Mouse (Mus musculus): ENCODE data around the gene Isoc2a. TPM values are rescaled to one million over a fixed set of nuclear protein-coding genes. Genes with fewer than 3 reads are reported as not detected.
A peak's percentile ranks its signal among the peaks of the same experiment; 100 is the strongest.
"Not testable (repeated sequence)": the region's sequence is repeated elsewhere in the genome, so short reads cannot be mapped to it uniquely, and the experiment has no call there.

The Isoc2a gene
- polyA plus RNA-seq, 1 experiment from 2014 or later, result 0.53 TPM

DNA sequence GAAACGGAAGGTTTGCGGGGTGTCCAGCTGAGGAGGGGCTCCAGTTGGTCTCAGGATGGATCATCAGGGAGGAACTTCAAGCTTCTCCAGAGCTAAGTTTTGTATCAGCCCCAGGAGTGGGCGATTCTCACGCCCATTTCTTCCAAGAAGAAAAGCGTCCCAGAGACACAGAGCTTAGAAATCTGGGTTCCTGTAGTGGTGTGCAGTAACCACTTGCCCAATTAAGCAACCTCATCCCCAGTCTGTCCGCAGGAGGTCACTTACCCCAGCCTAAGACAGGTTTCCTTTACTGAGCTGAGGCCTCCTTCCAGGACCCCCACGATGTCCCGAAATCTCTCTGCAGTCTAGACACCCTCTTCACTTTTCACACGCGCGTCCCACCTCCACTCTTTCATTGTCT lies 273 bp downstream of the Isoc2a start:
- WGBS, result 12% methylated on average over 11 of the region's 11 CpGs
- H3K36me3 ChIP-seq (ENCODE audit: control insufficient read depth, insufficient read depth, low read length), result no peaks in the 10 kb centered on the region
- no peak; the same call in 1 of the 2 replicates for ATAC-seq

DNA sequence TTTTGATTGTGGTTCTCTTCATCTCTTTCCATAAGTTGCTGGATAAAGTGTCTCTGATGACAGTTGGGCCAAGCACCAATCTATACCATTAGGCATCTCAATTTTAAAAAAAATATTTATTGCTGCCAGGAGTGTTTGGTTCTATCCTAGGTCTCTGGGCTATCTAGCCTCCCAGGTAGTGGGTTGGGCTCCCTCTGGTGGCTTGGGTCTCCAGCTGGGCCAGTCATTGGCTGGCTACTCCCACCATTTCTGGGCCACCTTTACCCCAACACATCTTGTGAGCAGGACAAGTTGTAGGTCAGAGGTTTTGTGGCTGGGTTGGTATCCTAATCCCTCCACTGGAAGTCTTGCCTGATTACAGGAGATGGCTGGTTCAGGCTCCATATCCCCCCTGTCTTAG lies 1.2 kb downstream of the Isoc2a start:
- H3K36me3 ChIP-seq (ENCODE audit: control insufficient read depth, insufficient read depth, low read length), result no peaks in the 10 kb centered on the region
- no peak overlapping the region for H3K4me2 ChIP-seq (ENCODE audit: low read length)
- H3K27ac ChIP-seq (ENCODE audit: low read depth, low read length), result no peak overlapping the region
- no peak for DNase-seq (ENCODE audit: low spot score)
- no peak overlapping the region; the same call in 1 of the 2 replicates for H3K9ac ChIP-seq (ENCODE audit: low read length)
- ATAC-seq, result no peak
- no peaks in the 10 kb centered on the region for H3K27me3 ChIP-seq (replicated peaks; ENCODE audit: control insufficient read depth, insufficient read depth, low read length)
- H3K4me3 ChIP-seq (ENCODE audit: low read depth, low read length), result no peak overlapping the region
- peaks cover 9% of the 10 kb centered on the region; the same call in 1 of the 2 replicates for H3K4me1 ChIP-seq (ENCODE audit: control insufficient read depth, insufficient read depth, low read length)
- no peaks in the 10 kb centered on the region for H3K9me3 ChIP-seq (replicated peaks; ENCODE audit: control insufficient read depth, low read length)

More for the DNA sequence above, 273 bp downstream of the Isoc2a start:
- Histone ChIP-seq H3K4me3 (ENCODE audit: low read depth, low read length) (peak overlapping the region; percentile 48), H3K9ac (ENCODE audit: low read length) (peak overlapping the region; percentile 66), H3K27me3 (replicated peaks; ENCODE audit: control insufficient read depth, insufficient read depth, low read length) (no peaks in the 10 kb centered on the region), H3K4me2 (ENCODE audit: low read length) (peak overlapping the region; percentile 79), H3K27ac (ENCODE audit: low read depth, low read length) (no peak overlapping the region), H3K4me1 (ENCODE audit: control insufficient read depth, insufficient read depth, low read length) (peaks cover 9% of the 10 kb centered on the region; the same call in 1 of the 2 replicates), H3K9me3 (replicated peaks; ENCODE audit: control insufficient read depth, low read length) (no peaks in the 10 kb centered on the region)
- no peak for DNase-seq (ENCODE audit: low spot score)

- not testable (repeated sequence) for H3K4me1 ChIP-seq (ENCODE audit: control insufficient read depth, insufficient read depth, low read length); H3K36me3 ChIP-seq (ENCODE audit: control insufficient read depth, insufficient read depth, low read length); ATAC-seq; H3K9me3 ChIP-seq (replicated peaks; ENCODE audit: control insufficient read depth, low read length); H3K27ac ChIP-seq (ENCODE audit: low read depth, low read length); H3K9ac ChIP-seq (ENCODE audit: low read length); DNase-seq (ENCODE audit: low spot score); H3K4me3 ChIP-seq (ENCODE audit: low read depth, low read length); H3K27me3 ChIP-seq (replicated peaks; ENCODE audit: control insufficient read depth, insufficient read depth, low read length); H3K4me2 ChIP-seq (ENCODE audit: low read length)
- 72% methylated on average over 1 of the region's 1 CpGs for WGBS
Observed at GRCm38 (mm10) chr7:4879036-4879435, 2.1 kb downstream of the Isoc2a start.

GRCm38 (mm10) chr7:4886680-4887079 lies 9.7 kb downstream of the Isoc2a start:
- H3K9me3 ChIP-seq (replicated peaks; ENCODE audit: control insufficient read depth, low read length), result no peaks in the 10 kb centered on the region

GRCm38 (mm10) chr7:4895186-4895585 lies 18.2 kb downstream of the Isoc2a start:
- Histone ChIP-seq H3K36me3 (ENCODE audit: control insufficient read depth, insufficient read depth, low read length) (no peaks in the 10 kb centered on the region), H3K27me3 (replicated peaks; ENCODE audit: control insufficient read depth, insufficient read depth, low read length) (no peaks in the 10 kb centered on the region), H3K4me3 (ENCODE audit: low read depth, low read length) (no peak overlapping the region), H3K9me3 (replicated peaks; ENCODE audit: control insufficient read depth, low read length) (no peaks in the 10 kb centered on the region), H3K27ac (ENCODE audit: low read depth, low read length) (no peak overlapping the region), H3K4me1 (ENCODE audit: control insufficient read depth, insufficient read depth, low read length) (0 out of 2 replicates have a peak, but pooled peaks cover 2% of the 10 kb centered on the region), H3K4me2 (ENCODE audit: low read length) (no peak overlapping the region), H3K9ac (ENCODE audit: low read length) (no peak overlapping the region)
- ATAC-seq (no peak), DNase-seq (ENCODE audit: low spot score) (no peak)
- WGBS, result 73% methylated on average over 11 of the region's 11 CpGs

More at GRCm38 (mm10) chr7:4886680-4887079, 9.7 kb downstream of the Isoc2a start:
- Histone ChIP-seq H3K27me3 (replicated peaks; ENCODE audit: control insufficient read depth, insufficient read depth, low read length) (no peaks in the 10 kb centered on the region), H3K36me3 (ENCODE audit: control insufficient read depth, insufficient read depth, low read length) (no peaks in the 10 kb centered on the region), H3K4me2 (ENCODE audit: low read length) (no peak overlapping the region), H3K4me1 (ENCODE audit: control insufficient read depth, insufficient read depth, low read length) (no peaks in the 10 kb centered on the region), H3K4me3 (ENCODE audit: low read depth, low read length) (no peak overlapping the region), H3K27ac (ENCODE audit: low read depth, low read length) (no peak overlapping the region), H3K9ac (ENCODE audit: low read length) (no peak overlapping the region)
- ATAC-seq (no peak), DNase-seq (ENCODE audit: low spot score) (no peak)
- 65% methylated on average over 4 of the region's 4 CpGs for WGBS

DNA sequence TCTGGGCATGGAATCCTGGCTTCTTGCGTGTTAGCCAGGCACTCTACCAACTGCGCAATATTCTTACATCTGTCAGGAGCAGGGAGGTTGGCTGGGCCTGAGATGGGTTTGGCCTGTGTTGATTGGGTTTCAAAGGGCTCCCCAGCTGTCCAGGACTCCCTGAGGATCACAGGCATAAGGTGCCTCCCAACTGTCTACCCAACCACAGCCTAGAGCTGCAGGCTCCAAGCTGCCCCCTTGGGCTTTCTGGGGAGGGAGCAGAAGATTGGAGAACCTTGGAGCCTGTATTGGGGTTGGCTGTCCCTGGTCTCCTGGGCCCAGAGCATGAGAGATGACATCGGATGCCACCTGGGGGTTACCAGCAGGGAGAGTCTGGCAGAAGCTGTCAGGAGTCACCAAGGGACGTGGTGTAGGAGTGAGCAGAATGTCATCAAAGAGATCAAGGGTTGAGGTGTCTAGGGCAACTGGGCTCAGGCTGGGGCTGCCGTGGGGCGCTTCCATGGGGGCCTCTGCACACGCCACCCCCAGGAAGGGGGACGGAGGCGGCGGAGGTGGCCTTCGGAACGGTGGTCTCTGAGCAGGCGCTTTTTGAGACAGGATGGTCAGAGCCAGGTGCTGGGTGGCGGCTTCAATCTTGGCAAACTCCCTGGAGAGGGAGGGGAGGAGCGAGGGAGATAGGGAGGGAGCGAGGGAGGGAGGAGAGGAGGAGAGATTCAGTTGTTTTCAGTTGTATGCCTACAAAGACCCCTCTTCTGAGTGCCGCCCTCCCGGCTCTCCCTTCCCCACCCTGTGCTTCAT lies 22.1 kb downstream of the Isoc2a start:
- peak overlapping the region; percentile 14 for H3K4me3 ChIP-seq (ENCODE audit: low read depth, low read length)
- H3K27me3 ChIP-seq (replicated peaks; ENCODE audit: control insufficient read depth, insufficient read depth, low read length), result no peaks in the 10 kb centered on the region
- no peak for DNase-seq (ENCODE audit: low spot score)
- peak overlapping the region; percentile 29 for H3K9ac ChIP-seq (ENCODE audit: low read length)
- H3K36me3 ChIP-seq (ENCODE audit: control insufficient read depth, insufficient read depth, low read length), result no peaks in the 10 kb centered on the region
- H3K27ac ChIP-seq (ENCODE audit: low read depth, low read length), result no peak overlapping the region; the same call in 1 of the 2 replicates
- 21% methylated on average over 17 of the region's 18 CpGs for WGBS
- ATAC-seq, result peak; percentile 45
- peak overlapping the region; percentile 42 for H3K4me2 ChIP-seq (ENCODE audit: low read length)
- H3K9me3 ChIP-seq (replicated peaks; ENCODE audit: control insufficient read depth, low read length), result 0 out of 2 replicates have a peak, but pooled peaks cover 4% of the 10 kb centered on the region
- 0 out of 2 replicates have a peak, but pooled peaks cover 2% of the 10 kb centered on the region for H3K4me1 ChIP-seq (ENCODE audit: control insufficient read depth, insufficient read depth, low read length)

GRCm38 (mm10) chr7:4899649-4900522 lies 22.9 kb downstream of the Isoc2a start:
- Histone ChIP-seq H3K4me1 (ENCODE audit: control insufficient read depth, insufficient read depth, low read length) (0 out of 2 replicates have a peak, but pooled peaks cover 2% of the 10 kb centered on the region), H3K27me3 (replicated peaks; ENCODE audit: control insufficient read depth, insufficient read depth, low read length) (no peaks in the 10 kb centered on the region), H3K27ac (ENCODE audit: low read depth, low read length) (no peak overlapping the region), H3K36me3 (ENCODE audit: control insufficient read depth, insufficient read depth, low read length) (no peaks in the 10 kb centered on the region), H3K9ac (ENCODE audit: low read length) (peak overlapping the region; percentile 29), H3K4me2 (ENCODE audit: low read length) (peak overlapping the region; percentile 42), H3K4me3 (ENCODE audit: low read depth, low read length) (peak overlapping the region; percentile 14), H3K9me3 (replicated peaks; ENCODE audit: control insufficient read depth, low read length) (0 out of 2 replicates have a peak, but pooled peaks cover 6% of the 10 kb centered on the region)
- DNase-seq (ENCODE audit: low spot score), result peak; percentile 52
- 13% methylated on average over 19 of the region's 19 CpGs for WGBS
- ATAC-seq, result peak; percentile 62

GRCm38 (mm10) chr7:4900523-4900851 lies 23.5 kb downstream of the Isoc2a start:
- no peak overlapping the region for H3K4me3 ChIP-seq (ENCODE audit: low read depth, low read length)
- H3K4me2 ChIP-seq (ENCODE audit: low read length), result peak overlapping the region; percentile 42
- H3K9ac ChIP-seq (ENCODE audit: low read length), result no peak overlapping the region
- ATAC-seq (no peak), DNase-seq (ENCODE audit: low spot score) (no peak)
- H3K27me3 ChIP-seq (replicated peaks; ENCODE audit: control insufficient read depth, insufficient read depth, low read length), result no peaks in the 10 kb centered on the region
- WGBS, result 19% methylated on average over 11 of the region's 11 CpGs
- no peaks in the 10 kb centered on the region for H3K36me3 ChIP-seq (ENCODE audit: control insufficient read depth, insufficient read depth, low read length)
- 0 out of 2 replicates have a peak, but pooled peaks cover 6% of the 10 kb centered on the region for H3K9me3 ChIP-seq (replicated peaks; ENCODE audit: control insufficient read depth, low read length)
- H3K4me1 ChIP-seq (ENCODE audit: control insufficient read depth, insufficient read depth, low read length), result 0 out of 2 replicates have a peak, but pooled peaks cover 2% of the 10 kb centered on the region
- no peak overlapping the region for H3K27ac ChIP-seq (ENCODE audit: low read depth, low read length)

All from forebrain, embryonic 14.5 days (tissue).